Mouse (Mus musculus): ENCODE data around the gene Ifrd1. TPM values are rescaled to one million over a fixed set of nuclear protein-coding genes. Genes with fewer than 3 reads are reported as not detected.

The Ifrd1 gene
- 68.0 TPM for polyA plus RNA-seq (2014; fragmentation: Illumina TruSeq; extraction: RNeasy Lipid Tissue Mini Kit (QIAGEN cat#74804); ENCODE audit: low read depth, low replicate concordance)

GRCm38 (mm10) chr12:40248454-40249180 lies at the start of gene Ifrd1:
TSS of gene Ifrd1 (minus strand) at chr12:40248504.

DNA sequence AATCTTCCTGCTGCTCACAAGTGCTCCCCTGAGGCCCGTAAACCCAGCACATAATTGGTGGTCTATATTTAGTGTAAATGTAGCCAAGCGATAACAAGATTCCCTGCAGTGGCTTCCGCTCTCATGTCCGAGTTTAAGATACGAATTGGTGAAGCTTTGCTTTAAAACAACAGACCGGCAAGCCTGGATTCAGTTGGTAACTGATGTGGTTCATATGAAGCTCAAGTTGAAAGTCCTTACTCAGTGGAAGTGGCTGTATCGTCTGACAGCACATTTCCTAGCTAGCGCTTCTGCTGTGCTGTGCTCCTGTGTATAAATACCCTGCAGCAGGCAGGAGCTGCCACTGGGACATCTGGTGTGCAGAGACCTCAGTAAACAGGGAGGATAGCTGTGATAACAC lies 49.0 kb downstream of the Ifrd1 start, which contains the start of gene Lsmem1:
Lsmem1 (minus strand) TSS at position 189 of the 400 bp plus-strand sequence.

Other genes starting within 250 kb of the Ifrd1 start
- gene Arl4a, start 210.5 kb downstream of the Ifrd1 start, polyA plus RNA-seq (2014; fragmentation: Illumina TruSeq; extraction: RNeasy Lipid Tissue Mini Kit (QIAGEN cat#74804); ENCODE audit: low read depth, low replicate concordance) = 105 TPM
- not detected for gene Scin, start 114.3 kb downstream of the Ifrd1 start, polyA plus RNA-seq (2014; fragmentation: Illumina TruSeq; extraction: RNeasy Lipid Tissue Mini Kit (QIAGEN cat#74804); ENCODE audit: low read depth, low replicate concordance)
- not detected for gene Lsmem1, start 49.0 kb downstream of the Ifrd1 start, polyA plus RNA-seq (2014; fragmentation: Illumina TruSeq; extraction: RNeasy Lipid Tissue Mini Kit (QIAGEN cat#74804); ENCODE audit: low read depth, low replicate concordance)
- 28.8 TPM for gene Zfp277, start 197.4 kb upstream of the Ifrd1 start, polyA plus RNA-seq (2014; fragmentation: Illumina TruSeq; extraction: RNeasy Lipid Tissue Mini Kit (QIAGEN cat#74804); ENCODE audit: low read depth, low replicate concordance)
- gene Dock4, start 197.4 kb upstream of the Ifrd1 start, polyA plus RNA-seq (2014; fragmentation: Illumina TruSeq; extraction: RNeasy Lipid Tissue Mini Kit (QIAGEN cat#74804); ENCODE audit: low read depth, low replicate concordance) = 14.7 TPM

Data from liver, adult 10 weeks (tissue).